Mouse (Mus musculus) bone marrow macrophage, adult 2 months (primary cell): ENCODE measurements around the gene Gm49369.

ENCODE experiments used
- CTCF ChIP-seq: IDR thresholded peaks from 2 replicates; pipeline ENCODE4 v1.5.1; 2012; ENCODE audit warnings: low read depth, mild to moderate bottlenecking, low read length, moderate library complexity
- POLR2A ChIP-seq: IDR thresholded peaks from 2 replicates; pipeline ENCODE4 v1.6.1; 2012; ENCODE audit warnings: mild to moderate bottlenecking, low read depth, low read length, borderline replicate concordance

GRCm38 (mm10) chr7:142331281-142331680 is 51.2 kb downstream of the Gm49369 start:
- TF ChIP-seq POLR2A: no peak
- TF ChIP-seq CTCF: no peak
